Mouse (Mus musculus) gonadal fat pad, adult 2 months (tissue): ENCODE results near the gene Slc39a11. TPM values are rescaled to one million over a fixed set of nuclear protein-coding genes. Genes with fewer than 3 reads are reported as not detected.

ENCODE experiments used
- DNase-seq: peaks from one replicate; pipeline ENCODE4 v3.0.0-alpha.2; 2012; ENCODE audit warnings: low read depth
- polyA plus RNA-seq: library from polyadenylated mRNA; depleted of rRNA; stranded (reverse); fragments of >200 nt; gene quantifications from 2 replicates; pipeline ENCODE4 v1.2.3, GENCODE M21; 2012

Slc39a11 gene
- polyA plus RNA-seq, 1 experiment, result 29.2 TPM

DNA sequence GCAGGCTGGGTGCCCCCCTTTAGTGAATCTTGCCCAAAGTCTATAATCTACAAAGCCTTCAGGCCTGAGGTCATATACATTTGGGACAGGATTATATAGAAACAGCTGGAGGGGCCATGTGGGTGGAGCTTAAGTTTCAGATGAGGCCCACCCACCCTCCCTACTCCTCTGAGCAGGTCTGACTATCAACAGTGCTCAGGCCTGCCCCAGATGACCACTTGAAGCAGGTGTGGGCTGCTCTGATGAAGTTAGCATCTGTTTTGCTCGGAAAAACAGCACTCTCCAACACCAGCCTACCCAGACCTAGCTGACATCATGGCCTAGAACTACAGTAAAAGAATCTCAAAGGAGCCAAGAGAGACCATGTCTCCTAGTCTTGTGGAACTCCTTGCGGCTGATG lies 189.8 kb downstream of the Slc39a11 start:
- no peak for DNase-seq

DNA sequence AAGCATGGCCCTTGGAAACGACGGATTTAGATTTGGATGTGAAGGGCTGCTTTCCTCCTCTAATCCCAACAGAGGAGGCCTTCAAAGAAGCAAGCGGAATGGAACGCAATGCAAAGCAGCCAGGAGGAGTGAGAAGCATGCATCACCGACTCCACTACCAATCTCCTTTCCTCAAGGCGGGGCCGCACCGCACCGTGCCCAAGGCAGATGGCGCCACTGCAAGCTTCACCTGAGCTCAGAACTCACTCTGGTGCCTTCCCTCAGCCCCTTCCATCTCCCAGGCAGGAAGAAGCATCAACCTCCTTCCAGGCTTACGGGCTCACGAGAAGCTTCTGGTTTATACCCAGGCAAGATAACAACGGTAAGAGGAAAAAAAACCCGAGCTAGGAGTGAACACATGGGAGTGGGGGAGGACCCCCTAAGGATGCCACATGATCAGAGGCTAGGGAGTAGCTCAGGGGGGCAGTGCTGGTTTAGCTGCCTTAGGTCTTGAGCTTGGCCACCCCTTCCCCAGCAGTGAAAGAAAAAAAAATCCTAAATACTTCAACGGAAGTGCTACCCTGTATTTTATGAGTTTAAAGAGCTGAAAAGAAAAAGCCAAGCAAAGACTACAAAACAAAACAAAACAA lies 191.2 kb downstream of the Slc39a11 start:
- DNase-seq, result no peak

DNA sequence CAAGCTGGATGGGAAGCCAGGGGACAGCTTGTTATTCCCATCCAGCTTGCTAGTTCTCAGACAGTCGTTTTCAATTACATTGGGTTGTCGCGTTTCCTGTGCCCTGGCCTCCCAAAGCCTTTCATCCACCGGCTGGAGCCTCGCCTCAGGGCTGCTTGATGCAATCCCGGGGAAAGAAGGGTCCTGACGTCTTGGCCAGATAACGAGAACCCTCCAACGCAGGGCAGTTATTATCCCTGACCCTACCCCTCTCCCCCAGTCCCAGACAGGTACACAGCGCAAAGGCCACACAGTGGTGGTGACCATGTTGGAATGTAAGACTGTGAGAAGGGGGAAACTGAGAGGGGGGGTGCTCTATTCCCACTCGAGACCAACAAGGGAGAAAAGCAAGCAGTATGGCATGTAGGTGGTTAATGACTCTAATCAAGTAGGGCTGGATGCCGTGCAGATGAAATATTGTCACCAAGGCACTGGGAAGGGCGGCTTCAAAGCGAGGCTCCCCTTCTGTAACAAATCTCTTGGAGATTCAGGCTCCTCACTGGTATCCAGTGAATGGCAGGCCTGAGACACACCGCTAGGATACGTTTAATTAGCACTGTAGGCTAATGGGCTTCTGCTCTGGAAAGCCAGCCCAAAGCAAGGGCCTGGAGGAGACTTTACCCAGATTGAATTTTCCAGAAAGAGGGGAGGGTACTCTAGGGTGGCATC lies 196.9 kb downstream of the Slc39a11 start:
- DNase-seq, result no peak

DNA sequence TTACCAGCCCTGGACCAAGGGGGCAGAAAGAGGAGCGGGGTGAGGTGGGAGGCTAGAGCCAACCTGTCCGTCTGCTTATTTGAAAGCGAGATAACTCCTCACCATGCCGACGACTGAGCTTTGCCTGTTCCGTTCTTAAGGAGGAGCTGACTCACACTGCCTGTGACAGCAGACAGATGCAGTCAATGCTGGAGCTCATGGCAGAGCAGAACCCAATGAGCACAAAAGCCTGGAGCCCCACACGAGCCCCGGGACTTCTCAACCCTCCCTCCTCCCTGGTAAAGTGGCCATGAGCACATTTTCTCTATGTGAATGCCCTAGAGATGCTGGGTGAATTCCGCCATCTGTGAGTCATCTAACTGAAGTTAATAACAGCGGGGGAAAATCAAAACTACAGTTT lies 198.6 kb downstream of the Slc39a11 start:
- DNase-seq, result no peak

DNA sequence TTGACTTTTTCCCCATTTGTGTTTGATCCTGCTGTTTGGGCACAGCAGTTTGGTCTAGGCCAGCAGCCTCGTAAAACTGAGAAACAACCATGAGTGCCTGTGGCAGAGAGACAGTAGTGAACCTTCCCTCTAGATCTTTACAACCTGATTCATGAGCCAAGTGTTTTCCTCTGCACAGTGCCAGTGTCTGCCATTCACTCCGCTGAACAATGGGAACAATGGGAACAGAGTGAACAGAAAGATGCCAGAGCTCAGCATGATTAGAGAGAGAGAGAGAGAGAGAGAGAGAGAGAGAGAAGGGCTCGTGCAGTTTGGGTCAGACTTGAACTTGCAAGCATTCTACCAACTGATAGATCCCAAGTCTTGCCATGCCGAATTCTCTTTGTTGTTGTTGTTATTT lies 199.2 kb downstream of the Slc39a11 start:
- peak; percentile 33 for DNase-seq

DNA sequence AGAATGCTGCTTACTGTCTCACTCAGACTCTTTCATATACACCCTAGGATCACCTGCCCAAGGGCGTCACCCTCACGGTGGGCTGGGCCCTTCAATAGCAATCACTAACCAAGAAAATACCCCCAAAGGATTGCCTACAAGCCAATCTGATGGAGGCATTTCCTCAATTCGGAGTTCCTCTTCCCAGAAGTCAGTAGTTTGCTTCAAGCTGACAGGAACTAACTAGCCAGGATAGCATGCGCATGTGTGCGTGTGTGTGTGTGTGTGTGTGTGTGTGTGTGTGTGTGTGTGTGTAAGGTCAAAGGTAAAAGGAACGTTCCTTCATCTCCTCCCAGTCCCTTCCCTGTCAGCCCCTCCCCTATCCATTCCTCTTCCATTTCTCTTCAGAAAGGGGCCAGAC lies 199.9 kb downstream of the Slc39a11 start:
- DNase-seq, result no peak

DNA sequence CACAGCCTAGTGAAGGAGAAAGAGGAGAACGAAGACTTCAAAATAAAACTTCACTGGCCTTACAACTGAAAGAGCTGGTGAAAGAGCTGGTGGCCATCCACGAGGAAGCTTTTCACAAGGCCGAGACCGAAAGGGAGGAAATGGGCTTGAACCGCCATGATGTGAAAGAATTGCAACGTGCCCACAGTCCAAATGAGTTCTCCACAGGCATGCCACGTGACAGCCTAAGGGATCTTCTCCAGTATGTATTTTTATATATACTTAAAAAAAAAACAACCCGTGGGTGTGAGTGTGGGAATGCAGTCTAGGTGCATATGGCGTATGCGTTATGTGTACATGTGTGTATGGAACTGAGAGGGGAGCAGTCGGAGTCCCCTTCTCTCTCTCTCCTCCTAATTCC lies 207.8 kb downstream of the Slc39a11 start:
- no peak for DNase-seq

DNA sequence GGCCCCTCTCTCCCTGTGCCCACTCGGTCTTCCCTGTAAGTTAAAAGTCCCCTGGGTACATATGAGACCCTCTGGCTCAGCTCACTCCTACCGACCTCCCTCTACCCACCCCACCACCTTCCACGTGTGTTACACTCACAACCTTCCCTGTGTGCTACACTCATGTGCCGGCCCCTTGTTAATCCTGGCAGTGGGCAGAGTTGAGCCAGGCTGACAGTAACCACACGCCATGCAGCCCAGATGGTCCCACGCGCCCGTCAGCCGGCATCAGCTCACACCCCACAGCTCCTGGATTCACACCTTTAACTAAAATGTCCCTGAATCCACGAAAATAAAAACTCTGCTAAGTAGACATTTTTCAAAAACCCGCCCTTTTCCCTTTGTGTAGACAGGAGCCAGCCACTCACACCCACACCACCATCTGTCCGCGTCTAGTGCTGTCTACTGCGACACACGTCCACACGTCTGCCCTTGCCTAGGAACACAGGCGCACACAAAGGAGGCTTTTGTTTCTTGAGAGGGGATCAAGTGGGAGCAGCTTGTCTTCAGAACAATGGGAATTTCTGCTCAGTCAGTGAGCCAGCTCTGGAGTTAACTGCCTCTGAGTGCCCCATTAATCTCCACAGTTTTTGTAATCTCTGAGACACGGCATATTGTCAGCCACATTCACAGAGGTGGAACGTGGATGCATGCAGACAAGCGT lies 210.4 kb downstream of the Slc39a11 start:
- no peak for DNase-seq

DNA sequence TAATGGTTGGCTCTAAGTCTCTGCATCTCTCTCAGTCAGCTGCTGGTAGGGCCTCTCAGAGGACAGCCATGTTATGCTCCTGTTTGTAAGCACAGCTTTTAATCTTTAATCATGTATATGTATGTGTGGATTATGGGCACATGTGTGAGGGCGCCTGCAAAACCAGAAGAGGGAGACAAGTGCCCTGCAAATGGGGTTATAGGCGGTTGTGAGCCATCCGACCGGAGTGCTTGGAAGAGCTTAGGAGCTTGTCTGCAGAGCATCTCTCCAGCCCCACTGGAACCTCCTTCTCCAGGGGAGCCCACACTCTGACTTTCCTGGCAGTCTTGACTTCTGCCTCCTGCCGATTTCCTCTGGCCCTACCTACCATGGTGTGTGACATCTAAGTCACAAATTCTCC lies 211.0 kb downstream of the Slc39a11 start:
- no peak for DNase-seq

DNA sequence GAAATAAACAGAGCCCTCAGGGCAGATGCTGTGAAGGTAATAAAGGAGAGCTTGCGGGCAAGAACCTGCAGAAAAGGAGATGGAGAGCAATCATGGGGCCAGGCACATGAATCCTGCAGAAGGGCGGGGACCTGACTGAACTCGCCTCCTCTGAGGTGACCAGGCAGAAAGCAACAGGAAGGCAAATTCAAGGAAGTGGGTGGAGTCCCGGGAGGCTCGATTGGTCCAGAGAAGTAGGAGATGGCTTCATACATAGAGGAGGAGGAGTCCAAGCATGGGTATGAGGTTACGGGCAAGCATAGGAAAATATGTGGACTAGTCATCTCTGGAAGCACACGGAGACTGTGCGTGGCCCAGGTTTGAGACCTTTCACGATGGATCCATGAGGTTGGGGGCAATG lies 212.5 kb downstream of the Slc39a11 start:
- DNase-seq, result no peak

DNA sequence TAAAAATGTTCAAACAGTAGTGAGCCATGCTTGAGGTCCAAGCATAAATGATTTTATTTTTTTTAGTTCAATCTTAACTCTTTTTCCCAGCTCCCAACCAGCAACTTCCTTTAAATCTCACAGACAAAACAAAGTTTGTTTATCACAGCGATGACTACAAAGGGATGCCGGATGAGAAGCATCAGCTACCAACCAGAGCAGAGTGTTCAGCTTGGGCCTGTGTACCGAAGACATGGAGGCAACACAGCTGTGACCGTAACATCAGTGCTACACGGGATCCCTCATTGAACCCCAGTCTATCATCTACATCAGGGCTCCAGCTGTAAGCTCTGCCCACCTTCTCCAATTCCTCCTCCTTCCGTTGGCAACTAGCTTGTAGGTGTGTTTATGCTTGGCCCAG lies 213.6 kb downstream of the Slc39a11 start:
- DNase-seq, result no peak

DNA sequence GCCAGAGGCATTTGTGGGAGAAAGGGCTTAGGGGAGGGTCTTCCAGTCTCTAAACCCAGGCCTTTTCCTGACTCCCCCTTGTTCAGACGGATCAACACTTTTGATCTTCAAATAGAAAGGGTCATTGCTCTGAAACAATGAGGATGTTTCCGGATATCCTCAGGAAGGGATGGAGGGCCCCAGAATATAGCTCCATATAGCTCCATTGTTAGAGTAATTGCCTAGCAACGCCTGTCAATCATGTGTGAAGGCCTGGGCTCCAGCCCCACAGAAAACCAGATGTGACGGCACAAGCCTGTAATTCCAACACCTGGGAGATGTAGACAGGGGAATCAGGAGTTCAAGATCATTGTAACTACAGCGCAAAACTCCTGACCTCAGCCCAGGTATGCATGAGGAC lies 214.2 kb downstream of the Slc39a11 start:
- DNase-seq, result no peak

DNA sequence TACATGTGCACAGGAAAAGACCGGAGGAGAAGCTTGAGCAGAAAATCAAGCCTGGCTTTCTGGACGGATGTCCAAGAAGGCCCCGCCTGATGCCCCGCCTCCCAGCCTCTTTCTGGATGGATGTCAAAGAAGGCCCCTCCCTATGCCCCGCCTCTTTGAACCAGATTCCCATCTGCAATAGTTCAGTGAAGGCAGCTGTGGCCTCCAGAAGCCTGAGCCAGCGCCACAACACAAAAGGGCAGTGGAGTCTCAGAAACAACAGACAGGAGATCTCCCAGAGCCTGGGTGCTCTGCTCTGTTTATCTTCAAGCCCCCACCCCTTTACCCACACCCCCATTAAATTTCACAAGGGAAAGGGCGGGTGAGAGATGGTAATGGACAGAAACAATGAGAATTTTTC lies 218.7 kb downstream of the Slc39a11 start:
- no peak for DNase-seq

DNA sequence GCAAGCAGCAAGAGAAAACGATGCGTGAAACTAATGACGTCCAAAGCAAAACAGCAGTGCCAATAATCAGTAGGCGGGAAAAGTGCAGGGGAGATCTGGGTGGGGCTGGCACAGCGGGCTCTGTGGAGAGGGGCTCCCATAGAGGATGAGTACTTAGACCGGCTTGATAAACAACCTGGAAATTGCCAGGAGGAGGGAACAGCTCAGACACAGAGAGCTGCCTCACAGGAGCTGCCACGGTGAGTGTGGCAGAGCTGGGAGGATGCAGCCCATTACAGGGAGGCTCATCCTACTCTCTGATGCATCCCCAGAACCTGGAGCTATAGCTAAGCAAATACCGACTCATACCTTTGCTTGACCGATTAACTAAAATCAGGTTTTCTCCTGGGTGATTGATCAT lies 224.0 kb downstream of the Slc39a11 start:
- DNase-seq, result no peak

DNA sequence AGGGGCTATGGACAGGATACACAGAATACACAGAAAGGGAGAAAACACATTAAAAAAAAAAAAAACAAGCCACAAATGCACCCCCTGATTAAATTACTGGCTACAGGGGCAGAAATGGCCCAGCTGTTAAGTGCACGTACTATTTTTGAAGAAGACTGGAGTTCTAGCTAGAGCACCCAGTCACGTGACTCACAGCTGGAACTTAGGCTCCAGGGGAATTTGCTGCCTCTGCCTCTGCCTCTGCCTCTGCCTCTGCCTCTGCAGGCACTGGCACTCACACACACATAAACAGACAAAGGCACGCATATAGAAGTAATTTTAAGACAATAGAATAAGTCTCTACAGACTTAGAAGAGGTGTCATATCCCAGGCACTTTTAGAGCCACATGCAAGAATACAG lies 224.4 kb downstream of the Slc39a11 start:
- DNase-seq, result no peak

DNA sequence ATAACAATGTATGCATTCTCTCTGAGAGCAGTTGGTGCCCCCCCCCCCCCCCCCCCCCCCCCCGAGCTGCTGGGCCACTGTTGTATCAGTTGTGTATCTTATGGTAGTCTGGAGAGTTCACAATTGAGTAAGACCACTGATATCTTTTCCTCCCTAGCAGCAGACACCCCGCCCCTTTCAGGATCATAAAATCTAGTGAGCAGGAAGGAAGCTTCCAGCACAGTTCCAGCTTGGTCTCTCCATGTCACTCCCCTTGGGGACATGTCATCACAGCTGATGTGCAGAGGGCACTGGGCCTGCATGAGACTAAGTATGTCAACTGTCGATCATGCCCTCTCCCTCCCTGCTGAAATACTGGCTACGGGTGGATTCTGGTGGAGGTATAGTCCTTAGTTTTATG lies 225.1 kb downstream of the Slc39a11 start:
- DNase-seq, result no peak

DNA sequence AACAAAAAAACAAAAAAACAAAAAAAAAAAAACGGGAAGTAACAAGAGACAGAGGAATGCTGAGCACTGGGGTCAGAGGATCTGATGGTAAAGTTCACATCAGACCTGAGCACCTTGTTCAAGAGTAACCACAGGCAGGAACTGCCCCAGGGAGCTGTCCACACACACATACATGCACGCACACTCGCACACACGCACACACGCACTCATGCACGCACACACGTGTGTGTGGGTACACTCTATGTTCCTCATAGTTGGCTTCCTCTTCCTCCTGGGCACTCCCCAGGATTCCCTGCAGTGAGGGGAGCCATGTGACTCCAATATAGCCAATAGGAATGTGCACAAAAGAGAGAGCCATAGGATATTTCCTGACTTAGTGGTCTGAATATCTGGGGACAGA lies 227.3 kb downstream of the Slc39a11 start:
- no peak for DNase-seq

DNA sequence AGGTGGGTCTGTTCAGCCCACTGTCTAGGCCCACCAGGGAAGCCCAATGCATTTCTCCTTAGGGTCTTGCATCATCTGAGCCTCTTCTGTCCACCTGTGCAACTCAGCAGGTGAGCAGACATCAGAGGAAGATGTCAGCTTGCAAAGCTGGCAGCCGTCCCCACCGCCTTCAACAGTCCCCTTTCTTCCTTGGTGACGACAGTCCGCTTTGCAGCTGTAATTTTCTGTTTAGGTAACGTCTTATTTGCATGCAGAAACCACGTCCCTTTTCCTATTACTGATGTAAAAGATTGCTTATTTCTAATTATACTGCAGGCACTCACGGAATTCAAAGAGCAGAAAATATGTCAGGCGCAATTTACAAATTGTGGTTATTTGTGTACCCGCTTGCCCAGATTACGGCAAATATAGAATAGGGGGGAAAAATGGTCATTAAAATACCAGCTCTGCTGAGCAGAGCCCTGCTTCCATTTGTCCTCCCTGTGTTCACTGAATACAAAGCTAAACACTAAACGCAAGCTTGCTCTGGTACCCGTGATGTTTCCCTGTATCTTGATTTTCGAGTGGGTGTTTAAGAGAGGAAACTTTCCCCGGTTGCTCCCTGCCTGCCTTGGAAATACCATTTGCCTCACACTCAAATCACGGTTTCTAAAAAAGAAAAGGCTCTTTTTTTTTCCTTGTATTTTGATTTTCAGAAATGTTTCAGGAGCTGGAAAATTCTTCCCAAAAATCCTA lies 230.8 kb downstream of the Slc39a11 start:
- no peak for DNase-seq

DNA sequence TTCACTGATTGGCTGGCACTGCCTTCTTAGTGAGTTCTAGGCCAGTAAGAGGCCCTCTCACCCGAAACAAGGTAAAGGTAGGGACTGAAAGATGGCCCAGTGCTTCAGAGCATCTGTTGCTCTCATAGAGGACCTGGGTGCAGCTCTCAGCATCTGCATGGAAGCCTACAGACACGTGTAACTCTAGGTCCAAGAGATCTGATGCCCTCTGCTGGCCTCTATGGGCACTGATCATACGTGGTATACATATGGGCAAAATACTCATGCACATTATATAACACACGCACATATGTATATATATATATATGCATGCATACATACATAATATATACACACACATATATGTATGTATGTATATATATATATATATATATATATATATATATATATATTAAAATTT lies 231.9 kb downstream of the Slc39a11 start:
- no peak for DNase-seq

DNA sequence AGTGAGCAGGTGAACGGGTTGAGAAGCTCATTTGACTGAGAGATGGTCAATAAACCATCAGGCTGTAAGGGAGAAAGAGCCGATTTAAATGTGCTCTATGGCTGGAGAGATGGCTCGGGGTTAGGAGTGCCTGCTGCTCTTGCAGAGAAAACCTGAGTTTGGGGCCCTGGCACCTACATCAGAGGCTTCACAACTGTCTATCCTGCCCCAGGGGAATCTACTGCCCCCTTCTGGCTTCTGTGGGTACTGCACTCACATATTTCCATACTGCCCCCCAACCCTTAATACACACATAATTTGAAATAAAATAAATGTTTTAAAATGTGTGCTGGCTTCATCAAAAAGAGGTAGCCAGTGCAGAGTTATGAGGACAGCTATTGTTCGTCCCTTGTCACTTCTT lies 237.3 kb downstream of the Slc39a11 start:
- no peak for DNase-seq

DNA sequence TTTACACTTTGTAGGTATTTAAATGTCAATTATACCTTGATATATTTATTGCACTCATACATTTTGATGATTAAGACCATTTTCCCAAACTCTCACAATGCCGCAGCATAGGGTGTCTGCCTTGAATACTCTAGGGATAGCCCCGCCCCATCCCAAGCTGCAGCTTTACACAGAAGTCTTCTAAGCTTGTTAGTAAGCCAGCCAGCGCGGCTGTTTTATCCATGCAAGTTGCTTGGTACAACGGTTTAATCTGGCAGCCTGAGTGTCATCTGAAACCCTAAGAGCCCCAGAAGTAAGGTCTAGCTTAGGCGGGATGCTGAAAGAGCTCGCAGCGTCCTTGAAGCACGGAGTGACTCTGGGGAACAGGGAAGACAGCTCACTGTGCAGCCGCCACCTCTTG lies 238.1 kb downstream of the Slc39a11 start:
- DNase-seq, result no peak

DNA sequence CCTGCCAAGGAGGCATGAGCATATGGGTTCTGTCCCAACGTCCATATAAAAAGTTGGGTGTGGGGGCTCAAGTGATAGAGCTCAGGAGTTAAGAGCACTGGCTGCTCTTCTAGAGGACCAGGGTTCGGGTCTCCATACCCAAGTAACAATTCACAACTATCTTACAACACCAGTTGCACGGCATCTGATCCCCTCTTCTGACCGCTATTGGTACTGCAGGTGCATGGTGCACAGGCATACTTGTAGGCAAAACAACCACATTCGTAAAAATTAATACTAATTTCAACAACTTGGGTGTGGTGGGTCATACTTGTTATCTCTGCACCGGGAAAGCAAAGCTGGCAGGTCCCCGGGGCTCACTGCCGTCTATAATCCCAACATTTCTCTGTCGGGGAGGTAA lies 240.8 kb downstream of the Slc39a11 start:
- no peak for DNase-seq

DNA sequence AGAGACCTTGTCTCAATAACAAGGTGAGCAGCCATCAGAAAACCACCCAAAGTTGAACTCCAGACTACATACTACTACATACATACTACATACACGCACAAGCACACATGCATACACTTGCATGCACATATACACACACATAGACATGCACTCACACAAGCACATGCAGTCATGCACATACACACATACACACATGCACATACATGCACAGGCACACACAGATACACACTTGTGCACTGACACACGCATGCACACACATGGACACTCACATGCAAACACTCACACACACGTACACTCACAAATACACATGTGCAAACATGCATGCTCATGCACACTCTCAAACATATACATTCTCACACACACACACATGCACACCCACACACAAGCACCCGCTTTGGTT lies 242.4 kb downstream of the Slc39a11 start:
- DNase-seq, result no peak
